Mouse (Mus musculus): ENCODE data around the gene 1700001O22Rik. TPM values are rescaled to one million over a fixed set of nuclear protein-coding genes. Genes with fewer than 3 reads are reported as not detected.

The 1700001O22Rik gene
- total and polyA plus RNA-seq, 2 experiments from 2014 or later: 1.8 to 2.4 TPM

DNA sequence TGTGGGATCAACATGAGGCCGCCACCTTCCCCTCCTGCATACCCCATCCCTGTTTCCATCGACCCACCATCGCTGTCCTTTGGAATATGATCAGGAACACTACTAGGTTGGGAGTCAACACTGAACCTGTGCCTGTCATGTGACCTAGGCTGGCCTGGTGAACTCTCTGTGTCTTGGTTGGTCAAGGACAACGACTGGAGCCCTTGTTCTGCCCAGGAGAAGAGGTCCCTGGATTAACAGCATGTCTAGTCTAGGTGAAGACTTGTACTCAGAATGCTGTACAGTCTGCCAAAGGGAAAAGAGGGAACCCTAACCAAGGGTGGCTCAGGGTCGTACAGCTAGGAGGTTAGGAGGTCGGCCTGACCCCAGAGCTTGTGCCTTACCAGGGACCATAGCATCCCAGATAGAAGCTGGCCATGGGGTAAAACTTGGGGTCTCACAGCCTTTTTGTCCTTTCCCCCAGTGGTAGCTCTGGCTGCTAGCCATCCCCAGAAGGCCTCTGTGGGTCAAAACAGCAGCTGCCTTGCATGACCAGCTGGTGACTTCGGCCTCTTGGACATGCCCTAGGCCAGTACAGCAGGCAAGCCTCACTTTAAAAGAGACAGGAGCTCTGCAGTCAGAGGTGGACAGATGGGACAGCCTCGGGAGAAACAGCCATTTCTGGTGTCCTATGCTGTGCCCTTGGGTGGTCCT is 30.0 kb downstream of the 1700001O22Rik start:
- WGBS: 79% methylated on average over 8 of the region's 8 CpGs

DNA sequence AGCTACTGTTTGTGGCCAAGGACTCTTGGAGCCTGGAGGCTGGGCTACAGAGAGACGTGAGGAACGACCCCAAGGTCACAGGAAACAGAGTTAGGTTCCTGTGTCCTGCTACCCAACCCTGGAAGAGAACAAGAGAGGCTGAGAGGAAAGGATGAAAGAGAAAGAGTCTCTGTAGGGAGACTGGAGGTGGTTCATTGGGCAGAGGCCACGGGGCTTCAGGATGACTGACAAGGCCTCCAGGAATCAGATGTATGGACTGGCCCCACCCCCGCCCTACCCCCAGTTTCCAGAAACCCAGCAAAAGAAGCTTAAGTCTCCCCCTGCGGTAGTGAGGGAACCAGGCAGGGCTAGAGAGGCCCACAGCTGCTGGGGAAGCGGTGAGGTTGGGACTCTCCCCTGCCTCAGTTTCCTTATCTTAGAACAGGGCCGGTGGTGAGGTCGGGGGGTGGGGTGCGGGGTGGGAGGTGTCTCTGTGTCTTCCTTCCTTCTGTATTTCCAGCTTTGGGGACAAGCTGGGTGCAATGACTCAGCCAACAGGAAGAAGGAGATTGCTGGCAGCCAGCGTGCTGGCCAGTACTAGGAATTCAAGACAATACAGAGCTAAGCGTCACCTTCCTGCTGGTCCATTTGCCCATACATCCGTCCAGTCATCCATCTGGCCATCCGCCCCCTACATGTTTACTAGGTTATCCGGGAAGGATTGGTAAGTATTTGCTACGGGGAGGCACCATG is 30.7 kb downstream of the 1700001O22Rik start:
- ATAC-seq: no peak
- no peak overlapping the region for H3K4me3 ChIP-seq (ENCODE audit: low read length)
- H3K27me3 ChIP-seq (ENCODE audit: insufficient read depth, low read length): no peaks in the 10 kb centered on the region
- peak overlapping the region; percentile 80 for H3K27ac ChIP-seq
- peaks cover 17% of the 10 kb centered on the region for H3K4me1 ChIP-seq (ENCODE audit: insufficient read depth, low read length)
- no peaks in the 10 kb centered on the region for H3K36me3 ChIP-seq (ENCODE audit: insufficient read depth, low read length)
- 36% methylated on average over 15 of the region's 15 CpGs for WGBS
- no peak for TF ChIP-seq CTCF (IDR thresholded peaks at IDR 0.05; ENCODE audit: low read depth)
- H3K9me3 ChIP-seq (ENCODE audit: low read length): no peaks in the 10 kb centered on the region
- H3K9ac ChIP-seq (replicated peaks; ENCODE audit: low read length): 0 out of 2 replicates have a peak overlapping the region, but pooled peaks have one; percentile 13
- DNase-seq (ENCODE audit: low spot score): no peak
- no peak overlapping the region for H3K4me2 ChIP-seq (ENCODE audit: low read depth, low read length)

More for the DNA sequence above, 30.0 kb downstream of the 1700001O22Rik start:
- Histone ChIP-seq H3K4me2 (ENCODE audit: low read depth, low read length) (no peak overlapping the region), H3K27ac (peak overlapping the region; percentile 80; the same call in 1 of the 2 replicates), H3K36me3 (ENCODE audit: insufficient read depth, low read length) (no peaks in the 10 kb centered on the region), H3K9me3 (ENCODE audit: low read length) (no peaks in the 10 kb centered on the region), H3K4me1 (ENCODE audit: insufficient read depth, low read length) (peaks cover 17% of the 10 kb centered on the region), H3K4me3 (ENCODE audit: low read length) (no peak overlapping the region), H3K27me3 (ENCODE audit: insufficient read depth, low read length) (no peaks in the 10 kb centered on the region), H3K9ac (replicated peaks; ENCODE audit: low read length) (no peak overlapping the region)
- no peak for ATAC-seq
- TF ChIP-seq CTCF (IDR thresholded peaks at IDR 0.05; ENCODE audit: low read depth): no peak
- no peak for DNase-seq (ENCODE audit: low spot score)

DNA sequence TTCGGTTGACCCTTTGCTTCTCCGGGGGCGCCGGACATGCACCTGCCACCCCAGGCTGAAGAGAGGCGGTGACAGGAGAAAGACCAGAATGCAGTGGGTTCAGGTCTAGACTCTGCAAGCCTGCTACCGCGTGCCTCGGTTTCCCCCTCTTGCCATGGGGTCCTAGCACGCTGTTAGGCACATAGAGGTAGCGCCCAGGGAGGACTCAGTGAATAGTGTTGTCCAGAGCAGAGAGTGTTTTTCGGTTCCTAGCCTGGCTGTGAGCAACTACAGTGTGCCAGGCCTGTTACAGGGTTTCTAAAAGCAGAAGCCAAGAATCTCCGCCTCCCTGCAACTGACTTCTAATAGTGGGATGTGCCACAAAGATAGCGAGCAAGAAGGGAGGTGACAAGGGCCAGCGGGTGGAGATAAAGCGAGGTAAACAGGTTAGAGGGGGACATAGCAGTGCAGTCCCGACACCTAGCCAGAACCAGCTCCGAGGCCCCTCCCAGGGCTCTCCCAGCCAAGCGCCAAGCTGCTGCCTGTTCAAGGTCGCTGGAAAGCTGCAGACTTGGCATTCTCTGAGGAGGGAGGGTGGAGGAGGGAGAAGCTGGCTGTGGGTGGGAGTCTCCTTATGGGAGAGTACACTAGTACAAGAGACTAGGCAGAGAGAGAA is 31.5 kb downstream of the 1700001O22Rik start:
- Histone ChIP-seq H3K27ac (peak overlapping the region; percentile 80), H3K4me3 (ENCODE audit: low read length) (peak overlapping the region; percentile 42)

DNA sequence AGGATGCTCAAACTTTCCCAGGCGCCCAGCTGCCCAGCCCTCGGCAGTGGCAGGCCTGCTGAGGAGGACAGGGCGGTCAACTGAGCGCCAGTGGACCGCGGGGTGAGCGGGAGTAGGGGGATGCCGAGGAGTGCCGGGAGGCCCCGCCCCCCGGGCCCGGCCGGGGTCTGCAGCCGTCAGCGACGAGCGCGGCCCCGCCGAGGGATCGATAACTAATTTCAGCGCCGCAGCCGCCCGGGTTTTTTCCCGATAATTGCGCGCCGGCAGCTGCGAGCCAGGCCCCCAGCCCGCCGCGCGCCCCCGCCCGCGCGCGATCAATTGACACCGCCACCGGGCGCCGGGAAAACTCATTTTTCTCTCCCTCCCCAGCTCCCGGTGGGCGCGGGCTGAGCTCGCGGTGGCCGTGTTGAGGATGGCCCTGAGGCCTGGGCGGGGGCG is 32.1 kb downstream of the 1700001O22Rik start:
- Histone ChIP-seq H3K4me2 (ENCODE audit: low read depth, low read length) (peak overlapping the region; percentile 86), H3K9ac (replicated peaks; ENCODE audit: low read length) (peak overlapping the region; percentile 63), H3K36me3 (ENCODE audit: insufficient read depth, low read length) (no peaks in the 10 kb centered on the region), H3K4me1 (ENCODE audit: insufficient read depth, low read length) (peaks cover 17% of the 10 kb centered on the region), H3K27ac (peak overlapping the region; percentile 80), H3K27me3 (ENCODE audit: insufficient read depth, low read length) (no peaks in the 10 kb centered on the region), H3K9me3 (ENCODE audit: low read length) (no peaks in the 10 kb centered on the region), H3K4me3 (ENCODE audit: low read length) (peak overlapping the region; percentile 42)
- under 1% methylated on average over 50 of the region's 51 CpGs for WGBS
- peak; percentile 22; the same call in 1 of the 2 replicates for ATAC-seq
- no peak for TF ChIP-seq CTCF (IDR thresholded peaks at IDR 0.05; ENCODE audit: low read depth)
- peak; percentile 55 for DNase-seq (ENCODE audit: low spot score)

More for the DNA sequence above, 31.5 kb downstream of the 1700001O22Rik start:
- Histone ChIP-seq H3K4me1 (ENCODE audit: insufficient read depth, low read length) (peaks cover 17% of the 10 kb centered on the region), H3K4me2 (ENCODE audit: low read depth, low read length) (peak overlapping the region; percentile 86), H3K36me3 (ENCODE audit: insufficient read depth, low read length) (no peaks in the 10 kb centered on the region), H3K9ac (replicated peaks; ENCODE audit: low read length) (peak overlapping the region; percentile 63), H3K9me3 (ENCODE audit: low read length) (no peaks in the 10 kb centered on the region), H3K27me3 (ENCODE audit: insufficient read depth, low read length) (no peaks in the 10 kb centered on the region)
- peak; percentile 68 for ATAC-seq
- 6% methylated on average over 19 of the region's 19 CpGs for WGBS
- peak; percentile 79 for DNase-seq (ENCODE audit: low spot score)
- no peak for TF ChIP-seq CTCF (IDR thresholded peaks at IDR 0.05; ENCODE audit: low read depth)

- peak; percentile 66 for TF ChIP-seq CTCF (IDR thresholded peaks at IDR 0.05; ENCODE audit: low read depth)
- 68% methylated on average over 6 of the region's 6 CpGs for WGBS
- Histone ChIP-seq H3K27me3 (ENCODE audit: insufficient read depth, low read length) (no peaks in the 10 kb centered on the region), H3K36me3 (ENCODE audit: insufficient read depth, low read length) (no peaks in the 10 kb centered on the region), H3K4me1 (ENCODE audit: insufficient read depth, low read length) (peaks cover 17% of the 10 kb centered on the region), H3K4me3 (ENCODE audit: low read length) (no peak overlapping the region), H3K27ac (peak overlapping the region; percentile 6; the same call in 1 of the 2 replicates), H3K9me3 (ENCODE audit: low read length) (no peaks in the 10 kb centered on the region), H3K9ac (replicated peaks; ENCODE audit: low read length) (no peak overlapping the region), H3K4me2 (ENCODE audit: low read depth, low read length) (no peak overlapping the region)
- ATAC-seq: no peak
- peak; percentile 63 for DNase-seq (ENCODE audit: low spot score)
These were observed 34.3 kb downstream of the 1700001O22Rik start for GRCm38 (mm10) chr2:30769187-30769586.

GRCm38 (mm10) chr2:30768529-30768928 is 34.9 kb downstream of the 1700001O22Rik start:
- H3K4me1 ChIP-seq (ENCODE audit: insufficient read depth, low read length): peaks cover 14% of the 10 kb centered on the region
- no peak overlapping the region for H3K4me3 ChIP-seq (ENCODE audit: low read length)
- no peak overlapping the region for H3K27ac ChIP-seq
- no peak for DNase-seq (ENCODE audit: low spot score)
- no peak overlapping the region for H3K9ac ChIP-seq (replicated peaks; ENCODE audit: low read length)
- no peak for ATAC-seq
- H3K36me3 ChIP-seq (ENCODE audit: insufficient read depth, low read length): no peaks in the 10 kb centered on the region
- H3K4me2 ChIP-seq (ENCODE audit: low read depth, low read length): no peak overlapping the region
- TF ChIP-seq CTCF (IDR thresholded peaks at IDR 0.05; ENCODE audit: low read depth): no peak
- WGBS: 81% methylated on average over 5 of the region's 5 CpGs
- no peaks in the 10 kb centered on the region for H3K27me3 ChIP-seq (ENCODE audit: insufficient read depth, low read length)
- H3K9me3 ChIP-seq (ENCODE audit: low read length): no peaks in the 10 kb centered on the region

Data from hindbrain, postnatal 0 days (tissue).